Mouse (Mus musculus) kidney, adult 2 months (tissue): ENCODE results near the gene Psme1.

Experiments
- CTCF ChIP-seq: fragments of 200-500 bp; conservative IDR thresholded peaks from 2 replicates; pipeline ENCODE4 v1.5.1; 2011; ENCODE audit warnings: low read depth, mild to moderate bottlenecking, control low read depth, low read length, moderate library complexity, mixed read lengths; ENCODE audit not compliant: insufficient read depth, insufficient read length
- POLR2A ChIP-seq: fragments of 200-500 bp; IDR thresholded peaks from one replicate; pipeline ENCODE4 v1.6.1; 2011; ENCODE audit warnings: low read depth, low read length, control low read depth

- TF ChIP-seq POLR2A = no peak
- no peak for TF ChIP-seq CTCF
Observed at GRCm38 (mm10) chr14:55585566-55585960, 7.6 kb downstream of the Psme1 start.
